Mouse (Mus musculus) embryonic fibroblast, embryonic 13.5 days (primary cell): ENCODE results near the gene Anapc4.

Experiments
- CTCF ChIP-seq: IDR thresholded peaks from 2 replicates; pipeline ENCODE4 v1.5.1; 2011; ENCODE audit warnings: mild to moderate bottlenecking, control low read depth, low read length, moderate library complexity, borderline replicate concordance; ENCODE audit not compliant: insufficient read depth
- POLR2A ChIP-seq: IDR thresholded peaks from 2 replicates; pipeline ENCODE4 v1.6.1; 2011; ENCODE audit warnings: low read depth, mild to moderate bottlenecking, control low read depth, low read length, moderate library complexity

DNA sequence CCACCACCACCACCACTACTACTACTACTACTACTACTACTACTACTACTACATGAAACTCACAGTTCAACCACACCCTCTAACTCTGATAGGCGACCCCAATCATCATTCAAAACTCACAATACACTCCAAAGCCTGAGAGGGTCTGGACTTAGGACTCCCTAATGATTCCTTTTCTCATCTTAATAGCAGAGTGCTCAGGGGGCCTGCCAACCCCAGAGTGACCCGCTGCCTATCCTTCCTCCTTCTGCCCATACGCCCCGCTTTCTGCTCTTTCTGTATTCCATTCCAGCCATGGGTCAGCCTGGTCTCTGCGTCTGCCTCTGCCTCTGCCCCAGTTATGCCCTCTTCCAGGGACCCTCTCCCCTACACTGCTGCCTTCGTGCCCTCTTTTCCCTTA lies 46.1 kb downstream of the Anapc4 start:
- TF ChIP-seq CTCF (no peak), POLR2A (no peak)
